Mouse (Mus musculus) bone marrow macrophage, adult 2 months (primary cell): ENCODE results near the gene Nr1d1.

Source experiments
- CTCF ChIP-seq: IDR thresholded peaks from 2 replicates; pipeline ENCODE4 v1.5.1; 2012; ENCODE audit warnings: low read depth, mild to moderate bottlenecking, low read length, moderate library complexity
- POLR2A ChIP-seq: IDR thresholded peaks from 2 replicates; pipeline ENCODE4 v1.6.1; 2012; ENCODE audit warnings: mild to moderate bottlenecking, low read depth, low read length, borderline replicate concordance

- TF ChIP-seq POLR2A (no peak), CTCF (no peak)
Measured at GRCm38 (mm10) chr11:98810686-98811085, 35.6 kb upstream of the Nr1d1 start.
